Mouse (Mus musculus) adrenal gland, postnatal 25 days (tissue): ENCODE results near the gene Setdb1. TPM values are rescaled to one million over a fixed set of nuclear protein-coding genes. Genes with fewer than 3 reads are reported as not detected.
A peak's percentile ranks its signal among the peaks of the same experiment; 100 is the strongest.
"Not testable (repeated sequence)": the region's sequence is repeated elsewhere in the genome, so short reads cannot be mapped to it uniquely, and the experiment has no call there.

Experiments
- DNase-seq: peaks from one replicate; pipeline ENCODE4 v3.0.0; 2021; ENCODE audit warnings: mixed read lengths
- long read RNA-seq: library from polyadenylated mRNA; stranded (forward); transcript quantifications from one replicate; pipeline ENCODE4 v2.0.0, GENCODE M21; 2021
- total RNA-seq: library from RNA; stranded (reverse); gene quantifications from 2 replicates; pipeline ENCODE4 v1.2.3, GENCODE M21; 2021

The Setdb1 gene
- 33.8 and 35.0 TPM in 2 replicates for total RNA-seq
- long read RNA-seq, full-length matches to known transcripts, result 3 of 18 reads
- long read RNA-seq, partial matches to known transcripts, result 11 of 18 reads
- long read RNA-seq, other reads (novel, unspliced or antisense), result 4 of 18 reads

GRCm38 (mm10) chr3:95356701-95357449 is at the start of gene Setdb1:
Gene Setdb1, minus strand, starts transcription at chr3:95357202.
- peak; percentile 94 for DNase-seq

GRCm38 (mm10) chr3:95402741-95403140 is 45.7 kb upstream of the Setdb1 start, which contains the start of gene 4930558C23Rik:
Gene 4930558C23Rik, minus strand, starts transcription at chr3:95402841.
- no peak for DNase-seq

GRCm38 (mm10) chr3:95394385-95394784 is 37.4 kb upstream of the Setdb1 start:
- no peak for DNase-seq

GRCm38 (mm10) chr3:95385401-95386075 is 28.5 kb upstream of the Setdb1 start:
- no peak for DNase-seq

- DNase-seq, result no peak
Observed at GRCm38 (mm10) chr3:95373208-95373607, 16.2 kb upstream of the Setdb1 start.

GRCm38 (mm10) chr3:95370101-95370500 is 13.1 kb upstream of the Setdb1 start:
- DNase-seq, result no peak

GRCm38 (mm10) chr3:95360276-95360675 is 3.3 kb upstream of the Setdb1 start:
- DNase-seq, result not testable (repeated sequence)

GRCm38 (mm10) chr3:95357746-95358145 is 744 bp upstream of the Setdb1 start:
- DNase-seq, result no peak

- not testable (repeated sequence) for DNase-seq
Observed at GRCm38 (mm10) chr3:95355911-95356544, 974 bp downstream of the Setdb1 start.

GRCm38 (mm10) chr3:95349491-95349890 is 7.5 kb downstream of the Setdb1 start:
- DNase-seq, result no peak

GRCm38 (mm10) chr3:95348343-95348742 is 8.7 kb downstream of the Setdb1 start:
- not testable (repeated sequence) for DNase-seq

GRCm38 (mm10) chr3:95346454-95346853 is 10.5 kb downstream of the Setdb1 start:
- DNase-seq, result no peak

- DNase-seq, result not testable (repeated sequence)
Observed at GRCm38 (mm10) chr3:95343356-95344000, 13.5 kb downstream of the Setdb1 start.

GRCm38 (mm10) chr3:95338251-95338650 is 18.8 kb downstream of the Setdb1 start:
- no peak for DNase-seq

GRCm38 (mm10) chr3:95337345-95337744 is 19.7 kb downstream of the Setdb1 start:
- no peak for DNase-seq

GRCm38 (mm10) chr3:95331528-95331927 is 25.5 kb downstream of the Setdb1 start:
- no peak for DNase-seq

- no peak for DNase-seq
Observed at GRCm38 (mm10) chr3:95328803-95329404, 28.1 kb downstream of the Setdb1 start.

- no peak for DNase-seq
Observed at GRCm38 (mm10) chr3:95324454-95325144, 32.4 kb downstream of the Setdb1 start.

GRCm38 (mm10) chr3:95323429-95323828 is 33.6 kb downstream of the Setdb1 start:
- DNase-seq, result no peak

GRCm38 (mm10) chr3:95319701-95320625 is 37.0 kb downstream of the Setdb1 start:
- no peak for DNase-seq
